Mouse (Mus musculus): ENCODE results near the gene Rfc2. TPM values are rescaled to one million over a fixed set of nuclear protein-coding genes. Genes with fewer than 3 reads are reported as not detected.

Gene Rfc2
- polyA plus RNA-seq, 1 experiment from 2014 or later, result 299 TPM

DNA sequence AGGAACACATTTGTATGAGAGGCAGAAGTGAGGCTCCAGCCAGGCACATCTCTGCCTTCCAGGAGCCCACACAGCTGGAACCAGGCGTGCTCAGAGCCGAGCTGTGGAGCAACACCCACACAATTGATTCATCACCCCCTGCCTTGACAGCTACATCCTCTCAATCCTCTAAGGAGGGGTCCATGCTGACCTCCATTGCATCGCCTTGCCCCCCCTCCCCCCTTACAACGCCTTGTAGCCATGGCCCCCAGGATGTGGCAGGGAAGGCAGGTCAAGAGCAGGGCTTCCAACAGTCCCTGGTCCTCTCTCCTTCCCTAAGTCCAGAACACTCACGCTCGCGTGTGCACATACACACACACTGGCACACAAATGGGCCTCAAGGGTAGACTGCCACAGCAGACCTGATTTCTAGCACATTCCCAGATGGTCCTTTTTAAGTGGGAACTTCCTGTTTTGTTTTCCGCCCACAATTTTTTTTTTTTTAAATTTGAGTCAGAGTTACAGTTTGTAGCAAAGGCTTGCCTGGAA is 12.1 kb upstream of the Rfc2 start:
- WGBS, result 35% methylated on average over 8 of the region's 8 CpGs
- Histone ChIP-seq H3K27ac (peak overlapping the region; percentile 92), H3K4me1 (peaks cover 31% of the 10 kb centered on the region), H3K4me3 (replicated peaks) (no peak overlapping the region), H3K27me3 (no peaks in the 10 kb centered on the region), H3K9me3 (replicated peaks) (no peaks in the 10 kb centered on the region), H3K36me3 (no peaks in the 10 kb centered on the region), H3K4me2 (no peak overlapping the region), H3K9ac (no peak overlapping the region)
- peak; percentile 73; the same call in 1 of the 2 replicates for ATAC-seq (replicated peaks; ENCODE audit: low FRiP score)

GRCm38 (mm10) chr5:134571730-134572507 is 9.2 kb upstream of the Rfc2 start:
- Histone ChIP-seq H3K36me3 (no peaks in the 10 kb centered on the region), H3K27me3 (no peaks in the 10 kb centered on the region), H3K4me2 (peak overlapping the region; percentile 77), H3K4me1 (peaks cover 31% of the 10 kb centered on the region), H3K4me3 (replicated peaks) (peak overlapping the region; percentile 52), H3K9ac (peak overlapping the region; percentile 35), H3K27ac (peak overlapping the region; percentile 94), H3K9me3 (replicated peaks) (no peaks in the 10 kb centered on the region)
- WGBS, result 2% methylated on average over 23 of the region's 23 CpGs
- peak; percentile 63 for ATAC-seq (replicated peaks; ENCODE audit: low FRiP score)

DNA sequence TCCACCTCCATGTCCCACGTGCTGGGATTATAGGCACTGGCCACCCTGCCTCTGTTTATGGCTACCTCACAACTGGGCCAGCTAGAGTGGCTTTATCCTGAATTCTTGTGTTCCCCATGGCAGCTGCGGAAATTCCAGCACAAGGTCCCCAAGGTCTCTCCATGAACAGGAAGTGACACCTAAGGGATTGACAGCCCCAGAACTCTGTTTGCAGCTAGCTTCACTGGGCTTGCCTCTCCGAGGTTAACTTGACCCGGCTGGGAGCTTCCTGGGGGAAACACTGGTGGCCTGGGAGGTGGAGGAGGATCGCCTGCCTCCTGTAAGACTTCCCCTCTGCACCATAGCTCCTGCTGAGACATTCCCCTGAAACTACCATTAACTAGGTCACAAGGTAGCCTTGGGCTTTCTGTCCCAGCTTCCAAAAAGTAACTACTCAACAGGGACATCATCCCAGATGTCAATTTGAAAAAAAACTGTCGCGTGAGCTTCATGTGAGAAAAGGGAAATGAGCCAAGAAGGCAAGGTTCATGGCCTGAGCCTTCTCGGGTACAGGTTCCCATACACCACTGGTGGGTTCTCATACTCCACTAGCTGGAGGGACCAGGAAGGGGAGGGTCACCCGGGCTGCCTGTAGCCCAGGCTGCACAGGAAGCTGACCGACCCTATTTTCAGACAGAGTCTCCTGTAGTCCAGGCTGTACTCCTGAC is 8.5 kb upstream of the Rfc2 start:
- Histone ChIP-seq H3K9ac (peak overlapping the region; percentile 35), H3K4me3 (replicated peaks) (peak overlapping the region; percentile 52), H3K4me2 (peak overlapping the region; percentile 77), H3K9me3 (replicated peaks) (no peaks in the 10 kb centered on the region), H3K4me1 (peaks cover 31% of the 10 kb centered on the region), H3K27ac (peak overlapping the region; percentile 94), H3K36me3 (no peaks in the 10 kb centered on the region), H3K27me3 (no peaks in the 10 kb centered on the region)
- ATAC-seq (replicated peaks; ENCODE audit: low FRiP score), result no peak
- WGBS, result 31% methylated on average over 10 of the region's 10 CpGs

GRCm38 (mm10) chr5:134575833-134576232 is 5.3 kb upstream of the Rfc2 start:
- H3K9ac ChIP-seq, result no peak overlapping the region
- H3K27ac ChIP-seq, result no peak overlapping the region
- no peak for ATAC-seq (replicated peaks; ENCODE audit: low FRiP score)
- no peaks in the 10 kb centered on the region for H3K27me3 ChIP-seq
- no peaks in the 10 kb centered on the region for H3K36me3 ChIP-seq
- 94% methylated on average over 5 of the region's 5 CpGs for WGBS
- peaks cover 13% of the 10 kb centered on the region for H3K4me1 ChIP-seq
- H3K9me3 ChIP-seq (replicated peaks), result no peaks in the 10 kb centered on the region
- H3K4me3 ChIP-seq (replicated peaks), result no peak overlapping the region
- no peak overlapping the region for H3K4me2 ChIP-seq

GRCm38 (mm10) chr5:134576517-134577220 is 4.5 kb upstream of the Rfc2 start:
- WGBS, result 74% methylated on average over 14 of the region's 14 CpGs
- Histone ChIP-seq H3K27ac (no peak overlapping the region), H3K9me3 (replicated peaks) (no peaks in the 10 kb centered on the region), H3K27me3 (no peaks in the 10 kb centered on the region), H3K9ac (no peak overlapping the region), H3K4me2 (no peak overlapping the region), H3K4me3 (replicated peaks) (no peak overlapping the region), H3K4me1 (peaks cover 13% of the 10 kb centered on the region), H3K36me3 (no peaks in the 10 kb centered on the region)
- no peak for ATAC-seq (replicated peaks; ENCODE audit: low FRiP score)

GRCm38 (mm10) chr5:134577534-134577933 is 3.6 kb upstream of the Rfc2 start:
- H3K27ac ChIP-seq, result no peak overlapping the region
- H3K4me2 ChIP-seq, result no peak overlapping the region
- no peak overlapping the region for H3K4me3 ChIP-seq (replicated peaks)
- no peaks in the 10 kb centered on the region for H3K27me3 ChIP-seq
- H3K36me3 ChIP-seq, result no peaks in the 10 kb centered on the region
- WGBS, result 81% methylated on average over 7 of the region's 7 CpGs
- H3K9me3 ChIP-seq (replicated peaks), result no peaks in the 10 kb centered on the region
- peaks cover 7% of the 10 kb centered on the region for H3K4me1 ChIP-seq
- no peak for ATAC-seq (replicated peaks; ENCODE audit: low FRiP score)
- H3K9ac ChIP-seq, result no peak overlapping the region

DNA sequence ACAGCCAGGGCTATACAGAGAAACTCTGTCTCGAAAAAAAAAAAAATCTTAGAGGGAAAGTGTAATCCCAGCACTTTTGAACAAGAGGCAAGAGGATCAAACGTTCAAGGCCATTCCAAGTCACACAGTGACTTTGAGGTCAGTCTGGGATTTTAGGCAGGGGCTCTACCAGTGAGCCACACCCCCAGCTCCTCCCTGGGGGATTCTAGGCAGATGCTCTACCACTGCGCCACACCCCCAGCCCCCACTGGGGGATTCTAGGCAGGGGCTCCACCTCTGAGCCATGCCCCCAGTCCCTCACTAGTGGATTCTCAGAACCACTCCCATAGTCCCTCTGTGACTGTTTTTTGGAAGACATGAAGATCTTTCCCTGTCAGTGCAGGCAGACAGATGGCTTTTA is 2.0 kb upstream of the Rfc2 start:
- WGBS, result 65% methylated on average over 3 of the region's 3 CpGs
- peaks cover 12% of the 10 kb centered on the region for H3K4me1 ChIP-seq
- H3K9me3 ChIP-seq (replicated peaks), result no peaks in the 10 kb centered on the region
- no peak overlapping the region for H3K4me2 ChIP-seq
- no peak overlapping the region for H3K9ac ChIP-seq
- no peak overlapping the region for H3K4me3 ChIP-seq (replicated peaks)
- H3K27me3 ChIP-seq, result no peaks in the 10 kb centered on the region
- no peaks in the 10 kb centered on the region for H3K36me3 ChIP-seq
- no peak for ATAC-seq (replicated peaks; ENCODE audit: low FRiP score)
- no peak overlapping the region for H3K27ac ChIP-seq

DNA sequence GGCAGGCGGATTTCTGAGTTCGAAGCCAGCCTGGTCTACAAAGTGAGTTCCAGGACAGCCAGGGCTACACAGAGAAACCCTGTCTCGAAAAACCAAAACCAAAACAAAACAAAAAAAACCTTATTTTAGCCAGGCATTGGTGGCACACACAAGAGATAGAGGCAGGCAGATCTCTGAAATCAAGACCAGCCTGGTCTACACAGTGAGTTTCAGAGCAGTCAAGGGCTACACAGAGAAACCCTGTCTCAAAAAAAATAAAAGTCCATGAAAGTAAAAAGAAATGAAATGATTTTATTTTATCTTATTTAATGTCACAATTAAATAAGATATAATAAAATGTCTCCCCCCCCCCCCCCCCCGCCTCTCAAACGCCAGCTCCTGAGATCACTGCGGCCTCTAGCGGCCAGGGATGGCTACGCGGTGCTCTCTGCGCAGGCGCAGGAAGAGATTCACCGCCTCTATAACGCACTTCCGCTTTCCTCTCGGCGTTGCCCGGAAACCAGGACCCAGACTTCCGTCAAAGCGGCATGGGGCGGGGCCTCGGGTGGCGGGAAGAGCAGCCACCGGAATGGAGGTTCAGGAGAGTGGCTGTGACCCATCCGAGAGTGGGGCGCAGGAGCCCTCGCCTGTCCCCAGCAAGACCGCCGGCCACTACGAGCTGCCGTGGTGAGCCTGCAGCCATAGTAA is 1.2 kb downstream of the Rfc2 start:
- Histone ChIP-seq H3K36me3 (peaks cover 11% of the 10 kb centered on the region), H3K4me3 (replicated peaks) (peak overlapping the region; percentile 78), H3K27ac (peak overlapping the region; percentile 48; the same call in 1 of the 2 replicates), H3K4me2 (peak overlapping the region; percentile 78), H3K4me1 (peaks cover 13% of the 10 kb centered on the region), H3K9ac (peak overlapping the region; percentile 82), H3K9me3 (replicated peaks) (no peaks in the 10 kb centered on the region), H3K27me3 (no peaks in the 10 kb centered on the region)
- 7% methylated on average over 28 of the region's 30 CpGs for WGBS
- ATAC-seq (replicated peaks; ENCODE audit: low FRiP score), result peak; percentile 94

DNA sequence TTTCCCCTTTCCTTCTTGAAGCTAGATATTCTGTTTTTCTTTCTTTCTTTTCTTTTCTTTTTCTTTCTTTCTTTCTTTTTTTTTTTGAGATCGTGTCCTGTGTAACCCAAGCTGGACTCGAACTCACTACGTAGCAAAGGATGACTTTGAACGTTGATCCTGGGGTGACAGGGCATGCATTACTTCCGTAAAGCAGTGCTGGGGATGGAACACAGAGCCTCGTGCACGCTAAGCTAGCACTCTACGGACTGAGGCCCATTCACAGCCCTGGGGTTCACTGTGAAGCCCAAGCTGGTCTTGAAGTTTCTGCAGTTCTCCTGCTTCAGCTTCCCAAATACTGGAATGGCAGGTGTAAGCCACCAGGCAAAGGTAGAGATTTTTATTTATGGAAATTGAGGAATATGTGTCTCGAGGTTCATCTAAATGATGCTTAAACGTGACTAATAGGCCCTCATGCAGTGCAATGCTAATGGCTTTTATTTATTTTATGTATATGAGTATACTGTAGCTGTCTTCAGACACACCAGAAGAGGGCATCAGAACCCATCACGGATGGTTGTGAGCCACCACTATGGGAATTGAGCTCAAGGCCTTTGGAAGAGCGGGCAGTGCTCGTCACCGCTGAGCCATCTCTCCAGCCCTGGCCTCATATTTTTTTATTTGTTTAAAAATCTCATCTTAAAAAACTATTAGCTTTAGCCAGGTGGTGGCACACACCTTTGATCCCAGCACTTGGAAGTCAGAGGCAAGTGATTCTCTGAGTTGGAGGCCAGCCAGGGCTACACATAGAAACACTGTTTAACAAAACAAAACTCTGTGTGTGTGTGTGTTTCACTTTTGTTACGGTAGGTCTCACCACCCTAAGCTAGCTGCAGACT is 2.1 kb downstream of the Rfc2 start:
- ATAC-seq (replicated peaks; ENCODE audit: low FRiP score), result no peak
- 27% methylated on average over 15 of the region's 15 CpGs for WGBS
- Histone ChIP-seq H3K27ac (peak overlapping the region; percentile 48; the same call in 1 of the 2 replicates), H3K36me3 (peaks cover 18% of the 10 kb centered on the region), H3K4me1 (peaks cover 13% of the 10 kb centered on the region), H3K9me3 (replicated peaks) (no peaks in the 10 kb centered on the region), H3K4me2 (peak overlapping the region; percentile 78), H3K4me3 (replicated peaks) (peak overlapping the region; percentile 78), H3K9ac (peak overlapping the region; percentile 82), H3K27me3 (no peaks in the 10 kb centered on the region)

DNA sequence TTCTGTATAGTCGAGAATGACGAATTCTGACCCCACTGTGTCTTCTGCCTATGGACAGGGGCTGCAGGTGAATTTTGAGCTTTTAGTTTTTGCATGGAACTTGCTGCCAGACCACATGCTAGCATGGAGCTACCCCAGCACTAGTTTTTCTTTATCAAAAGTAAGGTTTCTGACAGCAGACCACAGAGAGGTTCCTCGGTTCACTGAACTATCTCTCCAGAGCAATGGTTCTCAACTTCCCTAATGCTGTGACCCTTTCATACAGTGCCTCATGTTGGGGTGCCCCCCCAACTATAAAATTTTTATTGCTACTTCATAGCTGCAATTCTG is 2.7 kb downstream of the Rfc2 start:
- Histone ChIP-seq H3K9ac (0 out of 2 replicates have a peak overlapping the region, but pooled peaks have one; percentile 82), H3K4me2 (peak overlapping the region; percentile 78)

GRCm38 (mm10) chr5:134584798-134585197 is 3.6 kb downstream of the Rfc2 start:
- Histone ChIP-seq H3K4me3 (replicated peaks) (no peak overlapping the region), H3K27ac (no peak overlapping the region), H3K4me2 (no peak overlapping the region), H3K36me3 (peaks cover 29% of the 10 kb centered on the region), H3K9ac (no peak overlapping the region), H3K9me3 (replicated peaks) (no peaks in the 10 kb centered on the region), H3K27me3 (no peaks in the 10 kb centered on the region), H3K4me1 (peaks cover 13% of the 10 kb centered on the region)
- ATAC-seq (replicated peaks; ENCODE audit: low FRiP score), result no peak
- WGBS, result 90% methylated on average over 5 of the region's 5 CpGs

More for the DNA sequence above, 2.7 kb downstream of the Rfc2 start:
- ATAC-seq (replicated peaks; ENCODE audit: low FRiP score), result no peak
- Histone ChIP-seq H3K4me3 (replicated peaks) (peak overlapping the region; percentile 78), H3K27ac (no peak overlapping the region), H3K27me3 (no peaks in the 10 kb centered on the region), H3K4me1 (peaks cover 13% of the 10 kb centered on the region), H3K9me3 (replicated peaks) (no peaks in the 10 kb centered on the region), H3K36me3 (peaks cover 24% of the 10 kb centered on the region)
- 79% methylated on average over 3 of the region's 3 CpGs for WGBS

Measured in kidney, embryonic 15.5 days (tissue).